Mouse (Mus musculus): ENCODE results near the gene Prune1.

DNA sequence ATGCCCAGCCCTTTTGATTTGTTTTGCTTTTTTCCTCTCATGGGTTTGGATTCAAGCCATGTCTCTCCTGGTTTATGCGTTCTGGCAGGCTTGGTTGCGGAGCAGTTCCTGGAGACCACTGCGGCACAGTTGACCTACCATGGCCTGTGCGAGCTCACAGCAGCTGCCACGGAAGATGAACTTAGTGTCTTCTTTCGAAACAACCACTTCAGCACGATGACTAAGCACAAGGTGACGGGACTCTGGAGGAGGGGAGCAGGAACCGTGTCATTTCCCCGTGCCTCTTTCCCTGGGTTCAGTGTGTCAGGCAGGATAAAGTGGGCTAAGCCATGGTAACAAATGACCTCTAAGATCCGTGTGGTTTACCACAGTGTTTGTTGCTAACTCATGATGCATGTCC, 11.7 kb upstream of the Prune1 start:
- no peak for TF ChIP-seq CTCF (conservative IDR thresholded peaks at IDR 0.05; ENCODE audit: low read length)
- no peak for TF ChIP-seq NANOG (IDR thresholded peaks at IDR 0.05; ENCODE audit: borderline replicate concordance, low read length)

Data from E14TG2a.4 (cell line).